In genomic region chr1:149866202-149866601, GRCm38 (mm10) we compare ENCODE assay signal across 9 mouse cellular contexts.
"Had no signal": no experiment of that assay in that cellular context is flagged by ENCODE, and none has a peak within 500 bp of the region (broad histone marks: within the 10 kb centered on the region; RNA-seq: fewer than 3 reads in every experiment).

No protein-coding gene starts in this region.

- H3K27ac ChIP-seq: limb, embryonic 10.5 days; liver, embryonic 15.5 days; midbrain, embryonic 13.5 days; stomach, postnatal 0 days had no signal

- H3K4me3 ChIP-seq: limb, embryonic 10.5 days; liver, embryonic 15.5 days; midbrain, embryonic 13.5 days had no signal

- H3K4me1 ChIP-seq: limb, embryonic 10.5 days; liver, embryonic 15.5 days; midbrain, embryonic 13.5 days had no signal

- DNase-seq: kidney, adult 8-10 months; kidney, postnatal 36 days; lung, adult 2 months; lung, postnatal 36 days; thymus, postnatal 4 days had no signal
